ENCODE assay signal across 19 mouse cellular contexts in the genomic region with DNA sequence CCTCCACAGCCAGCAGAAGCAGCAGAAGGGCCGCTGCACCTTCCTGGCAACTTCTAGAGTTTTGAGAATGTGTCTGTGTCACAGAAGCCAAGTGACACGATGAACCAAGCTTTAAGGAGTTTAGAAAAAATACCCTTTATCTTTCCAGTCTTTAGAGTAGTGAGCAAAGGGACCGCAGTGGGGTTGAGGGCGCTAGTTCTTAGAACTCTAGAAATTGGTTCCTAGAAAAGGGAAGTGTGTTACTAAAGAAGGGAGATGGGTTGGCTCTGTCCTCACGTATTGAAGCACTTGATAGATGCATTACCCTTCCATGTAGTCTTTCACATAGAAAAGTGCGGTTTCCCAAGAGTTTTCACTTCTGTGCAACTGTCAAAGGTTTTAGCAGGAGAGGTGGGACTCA.
A peak's percentile ranks its signal among the peaks of the same experiment; 100 is the strongest.
DNase-seq lines count a peak whose midpoint lies in the region; ATAC-seq and TF ChIP-seq lines count a peak whose summit lies in the region.
"Had no signal": no experiment of that assay in that cellular context is flagged by ENCODE, and none has a peak within 500 bp of the region (broad histone marks: within the 10 kb centered on the region; RNA-seq: fewer than 3 reads in every experiment).

No protein-coding gene starts in this region.

- no peak for ATAC-seq in lung, postnatal 0 days
- ATAC-seq in G1E (ENCODE audit: extremely low read depth, insufficient number of reproducible peaks, low FRiP score, poor library complexity, severe bottlenecking): peak; percentile 86
- peak; percentile 31; the same call in 1 of the 2 replicates for ATAC-seq in liver, embryonic 15.5 days (ENCODE audit: insufficient read depth)
- ATAC-seq: forebrain, embryonic 15.5 days had no signal

- no peaks in the 10 kb centered on the region for H3K27me3 ChIP-seq in lung, postnatal 0 days (replicated peaks; ENCODE audit: insufficient read depth, low read length)
- no peaks in the 10 kb centered on the region for H3K27me3 ChIP-seq in G1E (ENCODE audit: insufficient read depth, low read length)
- H3K27me3 ChIP-seq in liver, embryonic 15.5 days: no peaks in the 10 kb centered on the region
- H3K27me3 ChIP-seq: forebrain, embryonic 15.5 days; heart, embryonic 15.5 days had no signal

- TF ChIP-seq EP300 in lung, postnatal 0 days (IDR thresholded peaks at IDR 0.05): no peak

- H3K9me3 ChIP-seq in lung, postnatal 0 days (ENCODE audit: low read length): no peaks in the 10 kb centered on the region
- no peaks in the 10 kb centered on the region for H3K9me3 ChIP-seq in G1E (replicated peaks)
- no peaks in the 10 kb centered on the region for H3K9me3 ChIP-seq in liver, embryonic 15.5 days (replicated peaks)
- H3K9me3 ChIP-seq: embryonic facial prominence, embryonic 10.5 days; forebrain, embryonic 15.5 days; heart, embryonic 15.5 days; midbrain, embryonic 10.5 days had no signal

- no peak overlapping the region for H3K4me2 ChIP-seq in lung, postnatal 0 days (replicated peaks; ENCODE audit: low read depth, low read length)
- no peak overlapping the region for H3K4me2 ChIP-seq in liver, embryonic 15.5 days
- H3K4me2 ChIP-seq: forebrain, embryonic 15.5 days; heart, embryonic 15.5 days; lung, embryonic 14.5 days had no signal

- peaks cover 4% of the 10 kb centered on the region; the same call in 1 of the 2 replicates for H3K36me3 ChIP-seq in lung, postnatal 0 days (ENCODE audit: insufficient read depth, low read length)
- H3K36me3 ChIP-seq in G1E (replicated peaks): peaks cover 15% of the 10 kb centered on the region
- H3K36me3 ChIP-seq in liver, embryonic 15.5 days (replicated peaks): peaks cover 64% of the 10 kb centered on the region

- H3K4me3 ChIP-seq in lung, postnatal 0 days (ENCODE audit: low read depth, low read length): no peak overlapping the region
- H3K4me3 ChIP-seq in G1E (ENCODE audit: low read depth, low read length): no peak overlapping the region; the same call in 1 of the 2 replicates
- H3K4me3 ChIP-seq in embryonic fibroblast, embryonic 13.5 days (ENCODE audit: insufficient read depth, low read length): no peak overlapping the region
- no peak overlapping the region for H3K4me3 ChIP-seq in liver, embryonic 15.5 days (replicated peaks)
- H3K4me3 ChIP-seq: embryonic facial prominence, embryonic 10.5 days; erythroblast, embryonic 14.5 days; forebrain, embryonic 15.5 days; heart, embryonic 15.5 days; midbrain, embryonic 10.5 days had no signal

- 73% methylated on average over 6 of the region's 6 CpGs for WGBS in lung, postnatal 0 days
- WGBS in liver, embryonic 15.5 days (ENCODE audit: insufficient replicate concordance): 24% methylated on average over 6 of the region's 6 CpGs

- no peaks in the 10 kb centered on the region for H3K4me1 ChIP-seq in lung, postnatal 0 days (ENCODE audit: insufficient read depth, low read depth, low read length)
- H3K4me1 ChIP-seq in G1E (ENCODE audit: insufficient read depth, low read depth, low read length): peaks cover 70% of the 10 kb centered on the region
- H3K4me1 ChIP-seq in embryonic fibroblast, embryonic 13.5 days (ENCODE audit: control insufficient read depth, insufficient read depth, low read length): peaks cover 19% of the 10 kb centered on the region
- H3K4me1 ChIP-seq in liver, embryonic 15.5 days (replicated peaks): peaks cover 7% of the 10 kb centered on the region; the same call in 1 of the 2 replicates
- H3K4me1 ChIP-seq: embryonic facial prominence, embryonic 10.5 days; forebrain, embryonic 15.5 days; midbrain, embryonic 10.5 days had no signal

- TF ChIP-seq CTCF in lung, postnatal 0 days (IDR thresholded peaks at IDR 0.05): no peak
- no peak for TF ChIP-seq CTCF in G1E (IDR thresholded peaks at IDR 0.05; ENCODE audit: low read depth, low read length)
- TF ChIP-seq CTCF in embryonic fibroblast, embryonic 13.5 days (IDR thresholded peaks at IDR 0.05; ENCODE audit: borderline replicate concordance, insufficient read depth, low read length): no peak

- peak overlapping the region; percentile 1; the same call in 1 of the 2 replicates for H3K27ac ChIP-seq in lung, postnatal 0 days (ENCODE audit: low read length)
- H3K27ac ChIP-seq in embryonic fibroblast, embryonic 13.5 days (ENCODE audit: insufficient read depth, low read length): peak overlapping the region; percentile 90
- no peak overlapping the region for H3K27ac ChIP-seq in liver, embryonic 15.5 days (replicated peaks)
- H3K27ac ChIP-seq: embryonic facial prominence, embryonic 10.5 days; forebrain, embryonic 15.5 days; heart, embryonic 15.5 days; midbrain, embryonic 10.5 days; stomach, postnatal 0 days had no signal

- no peak for DNase-seq in lung, postnatal 0 days (ENCODE audit: low spot score)
- DNase-seq in lung, postnatal 14 days: no peak
- DNase-seq in G1E (ENCODE audit: low spot score) (peak; percentile 53), adipocyte (ENCODE audit: low spot score) (no peak)
- no peak for DNase-seq in layer of hippocampus, adult 18-20 months (ENCODE audit: low spot score in 2 of 2)
- no peak for DNase-seq in layer of hippocampus, adult 11-12 months (ENCODE audit: low spot score)
- DNase-seq: cerebellum, adult 18-20 months; cerebellum, postnatal 36 days; kidney, adult 2 months; kidney, postnatal 25 days; lung, embryonic 14.5 days had no signal

- no peak for TF ChIP-seq POLR2A in embryonic fibroblast, embryonic 13.5 days (IDR thresholded peaks at IDR 0.05; ENCODE audit: low read depth, low read length)

- no peak overlapping the region for H3K9ac ChIP-seq in lung, postnatal 0 days (replicated peaks; ENCODE audit: low read depth)
- no peak overlapping the region for H3K9ac ChIP-seq in liver, embryonic 15.5 days
- H3K9ac ChIP-seq: forebrain, embryonic 15.5 days; heart, embryonic 15.5 days; lung, embryonic 14.5 days had no signal
